In genomic region chr2:27770205-27770604, GRCm38 (mm10) we compare ENCODE assay signal across 7 mouse cellular contexts.
DNase-seq lines count a peak whose midpoint lies in the region; ATAC-seq and TF ChIP-seq lines count a peak whose summit lies in the region.

No protein-coding gene starts in this region.

- no peak overlapping the region for H3K9ac ChIP-seq in kidney, embryonic 14.5 days (ENCODE audit: low read depth, low read length)
- no peak overlapping the region for H3K9ac ChIP-seq in MEL (ENCODE audit: control insufficient read depth, low read depth, low read length, poor library complexity, severe bottlenecking)
- H3K9ac ChIP-seq in hindbrain, embryonic 14.5 days, result no peak overlapping the region
- H3K9ac ChIP-seq in lung, postnatal 0 days (replicated peaks; ENCODE audit: low read depth), result no peak overlapping the region

- WGBS in kidney, embryonic 14.5 days, result 2% methylated on average over 4 of the region's 4 CpGs
- WGBS in cerebellum, adult 2 months, result 5% methylated on average over 4 of the region's 4 CpGs
- WGBS in hindbrain, embryonic 14.5 days, result 3% methylated on average over 4 of the region's 4 CpGs
- under 1% methylated on average over 4 of the region's 4 CpGs for WGBS in lung, postnatal 0 days

- no peak for TF ChIP-seq EP300 in MEL (IDR thresholded peaks at IDR 0.05; ENCODE audit: low read depth in 1 of 2, low read length in 2 of 2)
- no peak for TF ChIP-seq EP300 in lung, postnatal 0 days (IDR thresholded peaks at IDR 0.05)

- H3K4me3 ChIP-seq in kidney, embryonic 14.5 days (ENCODE audit: low read length), result no peak overlapping the region
- no peak overlapping the region for H3K4me3 ChIP-seq in MEL (ENCODE audit: control insufficient read depth in 1 of 2, insufficient read depth in 1 of 2, low read depth in 2 of 2, low read length in 2 of 2)
- no peak overlapping the region for H3K4me3 ChIP-seq in cerebellum, adult 2 months (replicated peaks; ENCODE audit: insufficient read depth, low read depth, low read length)
- no peak overlapping the region for H3K4me3 ChIP-seq in hindbrain, embryonic 14.5 days (replicated peaks; ENCODE audit: low read length)
- H3K4me3 ChIP-seq in lung, postnatal 0 days (ENCODE audit: low read depth, low read length), result no peak overlapping the region

- peak; percentile 72 for TF ChIP-seq RAD21 in MEL (IDR thresholded peaks at IDR 0.05; ENCODE audit: low read depth, low read length)

- no peak overlapping the region for H3K27ac ChIP-seq in kidney, embryonic 14.5 days (ENCODE audit: low read depth, low read length)
- H3K27ac ChIP-seq in MEL (ENCODE audit: control insufficient read depth, low read depth, low read length), result no peak overlapping the region
- no peak overlapping the region for H3K27ac ChIP-seq in cerebellum, adult 2 months (ENCODE audit: insufficient read depth, low read length)
- H3K27ac ChIP-seq in hindbrain, embryonic 14.5 days, result no peak overlapping the region
- H3K27ac ChIP-seq in lung, postnatal 0 days (ENCODE audit: low read length), result no peak overlapping the region

- H3K4me2 ChIP-seq in kidney, embryonic 14.5 days (replicated peaks; ENCODE audit: low read depth, low read length), result no peak overlapping the region
- no peak overlapping the region for H3K4me2 ChIP-seq in hindbrain, embryonic 14.5 days (replicated peaks)
- no peak overlapping the region for H3K4me2 ChIP-seq in lung, postnatal 0 days (replicated peaks; ENCODE audit: low read depth, low read length)

- peak; percentile 52 to 83 (median 76) for TF ChIP-seq CTCF in MEL (IDR thresholded peaks at IDR 0.05 in 2 of 3, conservative IDR thresholded peaks at IDR 0.05 in 1 of 3; ENCODE audit: control insufficient read depth in 1 of 3, insufficient read depth in 1 of 3, low read depth in 2 of 3, low read length in 3 of 3, poor library complexity in 1 of 3, severe bottlenecking in 1 of 3)
- peak; percentile 88 for TF ChIP-seq CTCF in cerebellum, adult 2 months (IDR thresholded peaks at IDR 0.05; ENCODE audit: borderline replicate concordance, insufficient read depth, low read depth, low read length)
- TF ChIP-seq CTCF in lung, postnatal 0 days (IDR thresholded peaks at IDR 0.05), result peak; percentile 87

- H3K9me3 ChIP-seq in kidney, embryonic 14.5 days (ENCODE audit: control insufficient read depth, low read length), result no peaks in the 10 kb centered on the region
- H3K9me3 ChIP-seq in MEL (replicated peaks; ENCODE audit: insufficient read depth, low read length), result no peaks in the 10 kb centered on the region
- H3K9me3 ChIP-seq in hindbrain, embryonic 14.5 days (ENCODE audit: control insufficient read depth, low read length), result no peaks in the 10 kb centered on the region
- no peaks in the 10 kb centered on the region for H3K9me3 ChIP-seq in lung, postnatal 0 days (ENCODE audit: low read length)

- ATAC-seq in kidney, embryonic 14.5 days (ENCODE audit: low FRiP score, low TSS enrichment), result no peak
- peak; percentile 54 for ATAC-seq in hindbrain, embryonic 14.5 days (ENCODE audit: low FRiP score)
- no peak for ATAC-seq in lung, postnatal 0 days

- H3K4me1 ChIP-seq in kidney, embryonic 14.5 days (ENCODE audit: control insufficient read depth, insufficient read depth, low read length), result peaks cover 24% of the 10 kb centered on the region
- no peaks in the 10 kb centered on the region for H3K4me1 ChIP-seq in MEL (ENCODE audit: control insufficient read depth in 1 of 2, insufficient read depth in 2 of 2, low read length in 2 of 2)
- no peaks in the 10 kb centered on the region for H3K4me1 ChIP-seq in cerebellum, adult 2 months (ENCODE audit: control insufficient read depth, insufficient read depth, low read length)
- H3K4me1 ChIP-seq in hindbrain, embryonic 14.5 days (replicated peaks; ENCODE audit: control insufficient read depth, insufficient read depth, low read length), result 0 out of 2 replicates have a peak, but pooled peaks cover 3% of the 10 kb centered on the region
- H3K4me1 ChIP-seq in lung, postnatal 0 days (ENCODE audit: insufficient read depth, low read depth, low read length), result 0 out of 2 replicates have a peak, but pooled peaks cover 7% of the 10 kb centered on the region

- DNase-seq in kidney, adult 9 months, result peak; percentile 66
- peak; percentile 66 for DNase-seq in MEL (ENCODE audit: low read depth, low spot score)
- peak; percentile 49 to 58 for DNase-seq in cerebellum, adult 2 months
- peak; percentile 81 for DNase-seq in hindbrain, embryonic 14.5 days (ENCODE audit: low spot score)
- DNase-seq in lung, postnatal 0 days (ENCODE audit: low spot score), result peak; percentile 68
- peak; percentile 82 for DNase-seq in right cerebral cortex, postnatal 14 days

- H3K79me2 ChIP-seq in MEL (ENCODE audit: control insufficient read depth, insufficient read depth, low read length, poor library complexity), result no peaks in the 10 kb centered on the region

- no peaks in the 10 kb centered on the region for H3K36me3 ChIP-seq in kidney, embryonic 14.5 days (ENCODE audit: control insufficient read depth, insufficient read depth, low read length)
- H3K36me3 ChIP-seq in MEL (ENCODE audit: control insufficient read depth in 1 of 2, insufficient read depth in 2 of 2, low read length in 2 of 2), result no peaks in the 10 kb centered on the region
- H3K36me3 ChIP-seq in hindbrain, embryonic 14.5 days (replicated peaks; ENCODE audit: control insufficient read depth, insufficient read depth), result no peaks in the 10 kb centered on the region
- H3K36me3 ChIP-seq in lung, postnatal 0 days (ENCODE audit: insufficient read depth, low read length), result no peaks in the 10 kb centered on the region

- H3K27me3 ChIP-seq in kidney, embryonic 14.5 days (ENCODE audit: control insufficient read depth, insufficient read depth, low read length), result peaks cover 5% of the 10 kb centered on the region; the same call in 1 of the 2 replicates
- H3K27me3 ChIP-seq in MEL (ENCODE audit: control insufficient read depth in 1 of 2, insufficient read depth in 2 of 2, low read length in 2 of 2), result peaks cover 0 to 2% of the 10 kb centered on the region in 2 experiments; a peak in 3 of 4 replicates
- H3K27me3 ChIP-seq in cerebellum, adult 2 months (ENCODE audit: control insufficient read depth, insufficient read depth, low read length), result no peaks in the 10 kb centered on the region
- H3K27me3 ChIP-seq in hindbrain, embryonic 14.5 days (ENCODE audit: control insufficient read depth, insufficient read depth, low read length), result no peaks in the 10 kb centered on the region
- no peaks in the 10 kb centered on the region for H3K27me3 ChIP-seq in lung, postnatal 0 days (replicated peaks; ENCODE audit: insufficient read depth, low read length)

- no peak for TF ChIP-seq POLR2A in MEL (IDR thresholded peaks at IDR 0.05; ENCODE audit: control insufficient read depth in 1 of 2, insufficient read depth in 1 of 2, low read depth in 1 of 2, low read length in 2 of 2, poor library complexity in 1 of 2)
- TF ChIP-seq POLR2A in cerebellum, adult 2 months (IDR thresholded peaks at IDR 0.05; ENCODE audit: borderline replicate concordance, insufficient read depth, low read length), result no peak

TF ChIP-seq in MEL, 35 proteins besides CTCF, POLR2A, EP300 and RAD21:
- TF ChIP-seq ZKSCAN1 (IDR thresholded peaks at IDR 0.05; ENCODE audit: low read depth, low read length), result no peak
- no peak for TF ChIP-seq CHD1 (IDR thresholded peaks at IDR 0.05; ENCODE audit: low read depth, low read length)
- peak; percentile 69 for TF ChIP-seq SMC3 (IDR thresholded peaks at IDR 0.05; ENCODE audit: low read depth, low read length)
- 0 out of 2 replicates have a peak, but pooled peaks have one; percentile 36 for TF ChIP-seq ZC3H11A (IDR thresholded peaks at IDR 0.05; ENCODE audit: low read depth, low read length)
